ENCODE assay signal across 8 mouse cellular contexts in the genomic region with DNA sequence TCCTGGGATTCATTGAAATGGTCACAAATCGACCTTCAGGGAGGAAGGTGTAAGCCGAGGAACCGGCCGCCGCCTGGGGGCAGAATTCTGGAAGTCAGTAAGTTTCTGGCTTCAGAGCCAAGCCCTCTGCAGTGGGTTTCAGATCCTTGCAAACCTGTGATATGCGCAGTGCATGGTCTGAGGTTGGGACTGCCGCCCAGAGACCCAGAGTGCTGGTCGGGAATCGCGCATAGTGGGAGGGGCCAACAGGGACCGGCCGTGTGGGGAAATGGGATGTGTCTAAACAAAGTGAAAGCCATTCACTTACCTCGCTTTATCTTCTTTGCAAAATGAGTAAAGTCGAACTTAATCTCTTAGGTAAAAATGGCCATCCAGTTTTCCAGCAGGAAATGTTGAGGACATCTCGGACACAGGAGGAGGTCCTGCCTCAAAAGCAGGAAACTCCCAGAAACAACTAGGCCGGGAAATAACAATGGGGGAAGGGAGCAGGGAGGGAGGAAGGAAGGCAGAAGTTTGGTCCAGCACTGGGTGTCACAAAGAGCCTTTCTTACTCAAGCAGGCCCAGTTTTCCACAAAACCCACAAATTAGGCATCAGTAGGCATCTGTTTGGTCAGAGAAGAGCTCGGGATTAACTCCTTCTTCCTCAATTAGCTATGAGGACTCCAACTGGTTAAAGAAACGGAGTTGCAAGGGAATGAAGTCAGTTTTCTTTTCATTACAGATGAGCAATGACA. TPM values are rescaled to one million over a fixed set of nuclear protein-coding genes. Genes with fewer than 3 reads are reported as not detected.
A peak's percentile ranks its signal among the peaks of the same experiment; 100 is the strongest.
DNase-seq lines count a peak whose midpoint lies in the region.

No protein-coding gene starts in this region.

- no peaks in the 10 kb centered on the region for H3K27me3 ChIP-seq in megakaryocyte, embryonic 14.5 days (replicated peaks)

- peaks cover 18% of the 10 kb centered on the region for H3K4me1 ChIP-seq in megakaryocyte, embryonic 14.5 days

- peak; percentile 10 for DNase-seq in T-cell, adult 2 months (ENCODE audit: low spot score)
- DNase-seq in cerebellum, postnatal 25 days = peak; percentile 33 to 53
- peak; percentile 56 for DNase-seq in gastrocnemius, postnatal 10 days
- peak; percentile 22 for DNase-seq in hindlimb bud, embryonic 11.5 days (ENCODE audit: extremely low spot score, low read depth, low spot score)
- peak; percentile 22 to 82 for DNase-seq in left cerebral cortex, postnatal 10 days (ENCODE audit: extremely low spot score in 1 of 2, low spot score in 2 of 2)
- DNase-seq in right cerebral cortex, postnatal 10 days (ENCODE audit: low spot score in 2 of 2) = peak; percentile 52 to 57
- no peak for DNase-seq in c-Kit-positive CD71-positive TER-119-positive erythroid progenitor cells, embryonic 14.5 days (ENCODE audit: low spot score)

- H3K36me3 ChIP-seq in megakaryocyte, embryonic 14.5 days (replicated peaks; ENCODE audit: low read length) = no peaks in the 10 kb centered on the region

- H3K9me3 ChIP-seq in megakaryocyte, embryonic 14.5 days = no peaks in the 10 kb centered on the region

- H3K4me3 ChIP-seq in megakaryocyte, embryonic 14.5 days (replicated peaks) = peak overlapping the region; percentile 94

- intact Hi-C loops in left cerebral cortex, postnatal 10 days (cut with DNase I) = no loop called here

RNA-seq across cellular contexts. Expression of gene Tlr3, which starts 0.6 kb away (rescaled TPM):
- total RNA-seq in gastrocnemius, postnatal 10 days (2021) = 1 to 10 TPM; 3.8 TPM
- total RNA-seq in left cerebral cortex, postnatal 10 days (2021) = 1 to 10 TPM; 3.5 to 4.3 TPM
- polyA plus RNA-seq in megakaryocyte, embryonic 14.5 days (2012; ENCODE audit: insufficient read depth, low replicate concordance) = not detected in 2 replicates

RNA-seq across cellular contexts. Expression of gene Fam149a, which starts 28.2 kb away (rescaled TPM):
- 1 to 10 TPM; 5.2 to 6.5 TPM for total RNA-seq in gastrocnemius, postnatal 10 days (2021)
- total RNA-seq in left cerebral cortex, postnatal 10 days (2021) = 10 to 100 TPM; 27.7 to 32.0 TPM
- not detected in 2 replicates for polyA plus RNA-seq in megakaryocyte, embryonic 14.5 days (2012; ENCODE audit: insufficient read depth, low replicate concordance)
